Mouse (Mus musculus) erythroblast, embryonic 14.5 days (primary cell): ENCODE measurements around the gene Pcsk5. TPM values are rescaled to one million over a fixed set of nuclear protein-coding genes. Genes with fewer than 3 reads are reported as not detected.

Experiments used
- H3K27me3 ChIP-seq: 2 replicates; pipeline ENCODE4 v1.6.1; 2012; ENCODE audit warnings: inconsistent platforms; ENCODE audit not compliant: control insufficient read depth
- H3K36me3 ChIP-seq: 2 replicates; pipeline ENCODE4 v1.6.1; 2012; ENCODE audit warnings: mild to moderate bottlenecking, inconsistent platforms; ENCODE audit not compliant: control insufficient read depth
- H3K4me1 ChIP-seq: 2 replicates; pipeline ENCODE4 v1.6.1; 2012; ENCODE audit warnings: inconsistent platforms; ENCODE audit not compliant: control insufficient read depth
- H3K4me3 ChIP-seq: replicated peaks from 2 replicates; pipeline ENCODE3; 2012; ENCODE audit warnings: moderate library complexity, mild to moderate bottlenecking, inconsistent platforms
- H3K9me3 ChIP-seq: 2 replicates; pipeline ENCODE4 v1.6.1; 2012; ENCODE audit warnings: low read length, inconsistent platforms, mixed read lengths; ENCODE audit not compliant: control insufficient read depth
- GATA1 ChIP-seq: IDR thresholded peaks from 2 replicates; pipeline ENCODE4 v1.6.1; 2012; ENCODE audit warnings: low read length, inconsistent platforms, mixed read lengths
- TAL1 ChIP-seq: IDR thresholded peaks from 3 replicates; pipeline ENCODE4 v1.6.1; 2012; ENCODE audit warnings: low read length, inconsistent platforms, mixed read lengths
- polyA plus RNA-seq: library from polyadenylated mRNA; stranded (reverse); fragments of >175 nt; gene quantifications from 2 replicates; pipeline ENCODE4 v1.2.3, GENCODE M21; 2012

Gene Pcsk5
- polyA plus RNA-seq, 1 experiment, result not detected

- no peak for TF ChIP-seq GATA1
- no peak for TF ChIP-seq TAL1
- no peaks in the 10 kb centered on the region for H3K27me3 ChIP-seq
- no peaks in the 10 kb centered on the region for H3K9me3 ChIP-seq
- H3K4me3 ChIP-seq, result no peak overlapping the region
- no peaks in the 10 kb centered on the region for H3K4me1 ChIP-seq
- H3K36me3 ChIP-seq, result no peaks in the 10 kb centered on the region
These were observed 48.7 kb downstream of the Pcsk5 start for GRCm38 (mm10) chr19:17788617-17789317.

GRCm38 (mm10) chr19:17786744-17787143 lies 50.7 kb downstream of the Pcsk5 start:
- no peaks in the 10 kb centered on the region for H3K27me3 ChIP-seq
- H3K4me1 ChIP-seq, result no peaks in the 10 kb centered on the region
- H3K36me3 ChIP-seq, result no peaks in the 10 kb centered on the region
- no peak overlapping the region for H3K4me3 ChIP-seq
- no peak for TF ChIP-seq TAL1
- no peak for TF ChIP-seq GATA1
- no peaks in the 10 kb centered on the region for H3K9me3 ChIP-seq

- Histone ChIP-seq H3K27me3 (no peaks in the 10 kb centered on the region), H3K36me3 (no peaks in the 10 kb centered on the region), H3K4me1 (no peaks in the 10 kb centered on the region), H3K9me3 (no peaks in the 10 kb centered on the region), H3K4me3 (no peak overlapping the region)
- TF ChIP-seq TAL1 (no peak), GATA1 (no peak)
These were observed 52.8 kb downstream of the Pcsk5 start for GRCm38 (mm10) chr19:17784401-17785192.

- Histone ChIP-seq H3K27me3 (no peaks in the 10 kb centered on the region), H3K9me3 (no peaks in the 10 kb centered on the region), H3K4me3 (no peak overlapping the region), H3K36me3 (no peaks in the 10 kb centered on the region), H3K4me1 (no peaks in the 10 kb centered on the region)
- no peak for TF ChIP-seq TAL1
These were observed 54.2 kb downstream of the Pcsk5 start for GRCm38 (mm10) chr19:17783231-17783630.

- Histone ChIP-seq H3K4me3 (no peak overlapping the region), H3K27me3 (no peaks in the 10 kb centered on the region)
These were observed 56.1 kb downstream of the Pcsk5 start for GRCm38 (mm10) chr19:17781323-17781722.

GRCm38 (mm10) chr19:17775943-17776342 lies 61.5 kb downstream of the Pcsk5 start:
- Histone ChIP-seq H3K9me3 (no peaks in the 10 kb centered on the region), H3K27me3 (no peaks in the 10 kb centered on the region), H3K4me1 (no peaks in the 10 kb centered on the region), H3K4me3 (no peak overlapping the region), H3K36me3 (no peaks in the 10 kb centered on the region)
- TF ChIP-seq TAL1 (no peak), GATA1 (no peak)

More at GRCm38 (mm10) chr19:17781323-17781722, 56.1 kb downstream of the Pcsk5 start:
- Histone ChIP-seq H3K4me1 (no peaks in the 10 kb centered on the region), H3K36me3 (no peaks in the 10 kb centered on the region), H3K9me3 (no peaks in the 10 kb centered on the region)
- no peak for TF ChIP-seq GATA1
- no peak for TF ChIP-seq TAL1

- Histone ChIP-seq H3K27me3 (no peaks in the 10 kb centered on the region), H3K4me3 (no peak overlapping the region), H3K36me3 (no peaks in the 10 kb centered on the region), H3K4me1 (no peaks in the 10 kb centered on the region), H3K9me3 (no peaks in the 10 kb centered on the region)
- TF ChIP-seq GATA1 (no peak), TAL1 (no peak)
These were observed 62.3 kb downstream of the Pcsk5 start for GRCm38 (mm10) chr19:17775097-17775496.

- H3K4me1 ChIP-seq, result no peaks in the 10 kb centered on the region
- TF ChIP-seq TAL1 (no peak), GATA1 (no peak)
These were observed 63.4 kb downstream of the Pcsk5 start for GRCm38 (mm10) chr19:17774061-17774460.

GRCm38 (mm10) chr19:17769610-17770399 lies 67.6 kb downstream of the Pcsk5 start:
- no peaks in the 10 kb centered on the region for H3K4me1 ChIP-seq
- H3K4me3 ChIP-seq, result no peak overlapping the region
- no peaks in the 10 kb centered on the region for H3K27me3 ChIP-seq
- TF ChIP-seq GATA1 (no peak), TAL1 (no peak)
- no peaks in the 10 kb centered on the region for H3K36me3 ChIP-seq
- no peaks in the 10 kb centered on the region for H3K9me3 ChIP-seq

More at GRCm38 (mm10) chr19:17774061-17774460, 63.4 kb downstream of the Pcsk5 start:
- Histone ChIP-seq H3K27me3 (no peaks in the 10 kb centered on the region), H3K36me3 (no peaks in the 10 kb centered on the region), H3K4me3 (no peak overlapping the region), H3K9me3 (no peaks in the 10 kb centered on the region)
